Mouse (Mus musculus) limb, embryonic 13.5 days (tissue): ENCODE measurements around the gene Izumo1r. TPM values are rescaled to one million over a fixed set of nuclear protein-coding genes. Genes with fewer than 3 reads are reported as not detected.

Experiments used
- ATAC-seq: fragments of 200-750 bp; cut with Nextera tagmentation; 2 replicates; pipeline ENCODE4 v1.8.0; 2017; ENCODE audit warnings: low read depth, moderate number of reproducible peaks, moderate TSS enrichment; ENCODE audit not compliant: low FRiP score
- H3K27ac ChIP-seq: fragments of 300-500 bp; sonication (generic); 2 replicates; pipeline ENCODE4 v1.5.1; 2015; ENCODE audit warnings: inconsistent platforms, mild to moderate bottlenecking, moderate library complexity
- H3K27me3 ChIP-seq: fragments of 300-500 bp; sonication (generic); 2 replicates; pipeline ENCODE4 v1.6.1; 2015; ENCODE audit warnings: mild to moderate bottlenecking, inconsistent platforms
- H3K36me3 ChIP-seq: fragments of 300-500 bp; sonication (generic); 2 replicates; pipeline ENCODE4 v1.6.1; 2015; ENCODE audit warnings: inconsistent platforms, mild to moderate bottlenecking, moderate library complexity
- H3K4me1 ChIP-seq: fragments of 300-500 bp; sonication (generic); 2 replicates; pipeline ENCODE4 v1.6.1; 2015; ENCODE audit warnings: inconsistent platforms
- H3K4me2 ChIP-seq: fragments of 300-500 bp; sonication (generic); replicated peaks from 2 replicates; pipeline ENCODE4 v1.6.1; 2015; ENCODE audit warnings: inconsistent platforms, mild to moderate bottlenecking, moderate library complexity
- H3K4me3 ChIP-seq: fragments of 300-500 bp; sonication (generic); 2 replicates; pipeline ENCODE4 v1.5.1; 2015; ENCODE audit warnings: moderate library complexity, mild to moderate bottlenecking, inconsistent platforms
- H3K9ac ChIP-seq: fragments of 300-500 bp; sonication (generic); 2 replicates; pipeline ENCODE4 v1.6.1; 2015; ENCODE audit warnings: mild to moderate bottlenecking, inconsistent platforms
- H3K9me3 ChIP-seq: fragments of 300-500 bp; sonication (generic); 2 replicates; pipeline ENCODE4 v1.6.1; 2016; ENCODE audit warnings: inconsistent platforms
- WGBS: fragments of 180-500 bp; shearing (Covaris S2); methylation state at CpG from one replicate; pipeline ENCODE4 v1.1.7; 2015; 5-methylcytosine and 5-hydroxymethylcytosine counted together
- polyA plus RNA-seq: library from polyadenylated mRNA; unstranded; fragments of >200 nt; fragmentation: Nextera tagmentation; extraction: Ambion mirVana; gene quantifications from 2 replicates; pipeline ENCODE4 v1.2.1, GENCODE M21; 2015

The Izumo1r gene
- polyA plus RNA-seq, 1 experiment from 2014 or later: 0.34 TPM

DNA sequence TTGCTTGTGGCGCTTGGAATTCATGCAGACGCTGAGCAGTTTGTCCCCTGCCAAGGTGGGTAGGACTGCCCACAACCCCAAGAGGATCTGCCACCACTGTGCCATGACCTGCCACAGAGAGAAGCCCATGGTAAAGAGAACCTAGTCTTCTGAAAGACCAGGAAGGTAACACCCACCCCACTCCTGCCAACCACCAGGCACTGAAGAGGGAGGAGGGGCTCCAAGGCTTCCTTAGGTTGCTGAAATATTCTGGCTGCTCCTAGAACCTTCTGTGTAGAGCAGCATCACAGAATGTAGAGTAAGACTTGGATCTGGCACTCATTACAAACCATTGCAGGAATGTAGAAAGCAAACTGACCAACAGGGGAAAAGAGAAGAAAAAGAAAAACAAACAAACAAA, 1.3 kb downstream of the Izumo1r start:
- no peak overlapping the region for H3K27ac ChIP-seq
- no peak for ATAC-seq
- no peaks in the 10 kb centered on the region for H3K36me3 ChIP-seq
- no peaks in the 10 kb centered on the region for H3K9me3 ChIP-seq
- no peak overlapping the region for H3K9ac ChIP-seq
- 98% methylated on average over 2 of the region's 2 CpGs for WGBS
- H3K4me1 ChIP-seq: peaks cover 22% of the 10 kb centered on the region
- no peak overlapping the region for H3K4me3 ChIP-seq
- H3K27me3 ChIP-seq: 0 out of 2 replicates have a peak, but pooled peaks cover 4% of the 10 kb centered on the region
- H3K4me2 ChIP-seq: no peak overlapping the region

DNA sequence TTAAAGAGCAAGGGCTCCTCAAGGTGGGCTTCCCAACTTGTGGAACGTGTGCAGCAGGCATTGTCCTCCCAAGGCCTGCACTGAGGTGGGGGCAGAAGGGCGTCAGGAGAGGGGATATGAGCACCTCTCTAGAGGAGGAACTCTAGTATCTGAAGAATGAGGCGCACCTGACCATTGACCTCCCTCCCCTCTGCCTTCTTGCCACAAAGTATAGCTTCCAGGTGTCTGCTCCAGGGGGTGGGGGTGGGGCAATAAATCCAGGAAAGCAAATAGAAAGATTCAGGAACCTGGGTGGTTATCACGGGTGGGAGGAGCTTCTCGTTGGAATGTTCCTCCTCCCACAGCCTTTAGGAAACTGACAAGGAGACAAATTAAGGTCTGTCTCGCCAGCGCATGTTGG, 2.0 kb downstream of the Izumo1r start:
- no peak for ATAC-seq
- Histone ChIP-seq H3K4me3 (no peak overlapping the region), H3K4me1 (peaks cover 29% of the 10 kb centered on the region), H3K9me3 (no peaks in the 10 kb centered on the region), H3K36me3 (no peaks in the 10 kb centered on the region), H3K27ac (no peak overlapping the region), H3K9ac (no peak overlapping the region), H3K4me2 (no peak overlapping the region), H3K27me3 (0 out of 2 replicates have a peak, but pooled peaks cover 4% of the 10 kb centered on the region)
- 66% methylated on average over 7 of the region's 7 CpGs for WGBS

GRCm38 (mm10) chr9:14897102-14897501, 6.6 kb downstream of the Izumo1r start:
- no peak overlapping the region for H3K4me2 ChIP-seq
- no peaks in the 10 kb centered on the region for H3K36me3 ChIP-seq
- no peak overlapping the region for H3K9ac ChIP-seq
- H3K4me3 ChIP-seq: no peak overlapping the region
- H3K27me3 ChIP-seq: no peaks in the 10 kb centered on the region
- H3K4me1 ChIP-seq: peaks cover 12% of the 10 kb centered on the region
- peak; percentile 31; the same call in 1 of the 2 replicates for ATAC-seq
- 50% methylated on average over 3 of the region's 3 CpGs for WGBS
- H3K9me3 ChIP-seq: no peaks in the 10 kb centered on the region
- H3K27ac ChIP-seq: no peak overlapping the region

- Histone ChIP-seq H3K4me2 (no peak overlapping the region), H3K9me3 (no peaks in the 10 kb centered on the region), H3K27me3 (no peaks in the 10 kb centered on the region), H3K4me3 (no peak overlapping the region), H3K9ac (no peak overlapping the region), H3K36me3 (no peaks in the 10 kb centered on the region), H3K4me1 (peaks cover 12% of the 10 kb centered on the region), H3K27ac (no peak overlapping the region)
- WGBS: 38% methylated on average over 7 of the region's 7 CpGs
- ATAC-seq: 0 out of 2 replicates have a peak, but pooled peaks have one; percentile 17
Observed at GRCm38 (mm10) chr9:14895237-14895835, 8.4 kb downstream of the Izumo1r start.

DNA sequence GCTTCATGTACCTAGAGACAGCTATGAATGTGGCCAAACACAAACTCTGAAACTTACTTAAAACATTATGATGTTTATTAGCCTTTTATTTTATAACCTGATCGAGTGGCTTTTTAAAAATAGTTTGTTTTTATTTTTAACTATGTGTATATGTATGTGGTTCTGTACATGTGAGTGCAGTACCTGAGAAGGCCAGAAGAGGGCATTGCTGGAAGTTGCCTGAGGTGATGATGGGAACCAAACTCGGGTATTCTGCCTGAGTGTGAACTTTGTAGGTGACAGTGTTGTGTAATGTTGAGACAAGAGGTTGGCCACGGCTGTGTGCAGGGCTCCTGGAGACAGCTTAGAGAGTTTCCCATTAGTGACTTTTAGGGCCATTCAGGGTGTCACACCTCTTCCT, 9.1 kb downstream of the Izumo1r start:
- Histone ChIP-seq H3K4me2 (no peak overlapping the region), H3K36me3 (no peaks in the 10 kb centered on the region), H3K4me1 (peaks cover 12% of the 10 kb centered on the region), H3K9ac (no peak overlapping the region), H3K9me3 (no peaks in the 10 kb centered on the region), H3K27me3 (no peaks in the 10 kb centered on the region), H3K4me3 (no peak overlapping the region), H3K27ac (no peak overlapping the region)
- 88% methylated on average over 3 of the region's 3 CpGs for WGBS
- no peak for ATAC-seq

DNA sequence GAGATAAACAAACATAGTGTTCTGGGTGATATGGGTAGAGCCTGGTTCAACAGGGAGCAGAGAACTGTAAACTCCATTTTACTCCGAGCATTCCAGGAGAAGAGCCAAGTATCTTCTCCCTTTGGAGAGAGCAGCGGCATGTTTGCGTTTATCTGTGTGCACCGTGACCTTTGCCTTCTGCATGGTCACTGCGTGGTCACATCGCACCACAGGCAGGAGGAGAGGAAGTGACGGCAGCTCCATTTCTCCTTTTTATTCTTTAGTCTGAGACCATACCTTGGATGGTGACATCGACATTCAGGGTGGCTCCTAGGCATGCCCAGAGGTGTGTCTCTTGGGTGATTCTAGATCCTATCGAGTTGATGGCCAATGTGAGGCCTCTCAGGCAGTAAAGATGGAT, 10.4 kb downstream of the Izumo1r start:
- no peak for ATAC-seq
- Histone ChIP-seq H3K4me2 (no peak overlapping the region), H3K27ac (no peak overlapping the region), H3K27me3 (no peaks in the 10 kb centered on the region), H3K9ac (no peak overlapping the region), H3K36me3 (no peaks in the 10 kb centered on the region), H3K4me3 (no peak overlapping the region), H3K4me1 (peaks cover 12% of the 10 kb centered on the region), H3K9me3 (no peaks in the 10 kb centered on the region)
- 88% methylated on average over 9 of the region's 9 CpGs for WGBS

GRCm38 (mm10) chr9:14891891-14892290, 11.9 kb downstream of the Izumo1r start:
- 76% methylated on average over 5 of the region's 5 CpGs for WGBS
- Histone ChIP-seq H3K4me3 (no peak overlapping the region), H3K9ac (no peak overlapping the region), H3K27ac (no peak overlapping the region), H3K4me2 (no peak overlapping the region), H3K36me3 (no peaks in the 10 kb centered on the region), H3K27me3 (no peaks in the 10 kb centered on the region), H3K9me3 (no peaks in the 10 kb centered on the region), H3K4me1 (peaks cover 6% of the 10 kb centered on the region)
- no peak for ATAC-seq

GRCm38 (mm10) chr9:14890699-14891098, 13.1 kb downstream of the Izumo1r start:
- Histone ChIP-seq H3K27me3 (no peaks in the 10 kb centered on the region), H3K9me3 (no peaks in the 10 kb centered on the region), H3K4me1 (no peaks in the 10 kb centered on the region), H3K36me3 (no peaks in the 10 kb centered on the region), H3K4me3 (no peak overlapping the region), H3K27ac (no peak overlapping the region), H3K4me2 (no peak overlapping the region), H3K9ac (no peak overlapping the region)
- ATAC-seq: no peak
- 87% methylated on average over 3 of the region's 3 CpGs for WGBS

- Histone ChIP-seq H3K4me2 (no peak overlapping the region), H3K9ac (no peak overlapping the region), H3K4me3 (no peak overlapping the region), H3K27ac (no peak overlapping the region), H3K27me3 (no peaks in the 10 kb centered on the region), H3K4me1 (no peaks in the 10 kb centered on the region), H3K9me3 (no peaks in the 10 kb centered on the region), H3K36me3 (no peaks in the 10 kb centered on the region)
- ATAC-seq: no peak
- WGBS: 47% methylated on average over 6 of the region's 6 CpGs
Observed at GRCm38 (mm10) chr9:14888671-14889070, 15.1 kb downstream of the Izumo1r start.

DNA sequence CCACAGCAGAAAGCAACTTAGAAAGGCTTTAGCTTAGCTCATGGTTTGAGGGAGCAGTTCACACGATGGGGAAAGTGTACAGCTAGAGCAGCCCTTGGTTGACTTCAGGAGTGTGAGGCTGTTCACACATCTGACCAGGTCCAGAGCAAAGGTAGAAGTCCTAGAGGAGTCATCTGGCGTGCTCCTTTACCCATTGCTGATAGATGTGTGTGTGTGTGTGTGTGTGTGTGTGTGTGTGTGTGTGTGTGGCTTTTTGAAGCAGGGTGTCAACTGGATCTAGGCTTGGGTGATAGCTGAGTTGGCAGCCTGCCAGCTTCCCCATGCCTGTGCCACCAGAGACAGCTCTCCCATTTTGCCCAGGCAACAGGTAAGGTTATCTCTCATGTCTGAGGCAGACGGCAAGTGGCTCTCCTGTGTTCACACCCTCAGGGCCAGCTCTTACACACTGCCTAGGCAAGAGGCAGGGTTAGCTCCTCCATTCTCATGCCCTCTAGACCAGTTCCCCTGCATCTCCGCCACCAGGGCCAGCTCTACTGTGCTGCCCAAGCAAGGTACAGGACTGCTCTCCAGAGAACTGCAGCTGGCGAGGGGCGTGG, 15.9 kb downstream of the Izumo1r start:
- H3K36me3 ChIP-seq: no peaks in the 10 kb centered on the region
- H3K4me1 ChIP-seq: no peaks in the 10 kb centered on the region
- no peaks in the 10 kb centered on the region for H3K9me3 ChIP-seq
- H3K27ac ChIP-seq: no peak overlapping the region
- H3K4me3 ChIP-seq: no peak overlapping the region
- no peak overlapping the region for H3K9ac ChIP-seq
- WGBS: 85% methylated on average over 6 of the region's 6 CpGs
- ATAC-seq: peak; percentile 28; the same call in 1 of the 2 replicates
- H3K4me2 ChIP-seq: no peak overlapping the region
- H3K27me3 ChIP-seq: no peaks in the 10 kb centered on the region

DNA sequence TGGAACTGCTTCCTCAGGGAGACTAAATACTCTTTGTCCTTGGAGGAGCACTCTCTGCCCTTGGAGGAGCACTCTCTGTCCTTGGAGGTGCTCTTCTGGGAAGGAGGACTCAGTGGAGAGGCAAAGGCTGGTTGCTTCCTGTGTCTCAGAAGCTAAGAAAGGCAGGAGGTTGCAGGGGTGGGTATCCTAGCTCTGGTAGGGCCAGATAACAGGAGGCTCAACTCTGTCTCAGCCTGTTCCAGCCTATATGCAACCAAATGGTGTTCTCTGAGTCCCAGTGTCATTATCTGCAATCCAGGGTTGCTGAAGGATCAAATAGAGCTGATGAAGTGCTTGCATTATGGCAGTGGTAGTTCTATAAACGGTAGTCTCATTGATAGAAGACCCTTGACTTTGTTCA, 17.8 kb downstream of the Izumo1r start:
- Histone ChIP-seq H3K27me3 (no peaks in the 10 kb centered on the region), H3K27ac (no peak overlapping the region), H3K4me2 (no peak overlapping the region), H3K9ac (no peak overlapping the region), H3K4me1 (no peaks in the 10 kb centered on the region), H3K36me3 (no peaks in the 10 kb centered on the region), H3K4me3 (no peak overlapping the region), H3K9me3 (no peaks in the 10 kb centered on the region)
- ATAC-seq: no peak
- 71% methylated on average over 1 of the region's 1 CpGs for WGBS

GRCm38 (mm10) chr9:14885151-14885550, 18.6 kb downstream of the Izumo1r start:
- Histone ChIP-seq H3K9me3 (no peaks in the 10 kb centered on the region), H3K9ac (no peak overlapping the region), H3K36me3 (no peaks in the 10 kb centered on the region), H3K4me3 (no peak overlapping the region), H3K4me1 (no peaks in the 10 kb centered on the region), H3K27ac (no peak overlapping the region), H3K27me3 (no peaks in the 10 kb centered on the region), H3K4me2 (no peak overlapping the region)
- ATAC-seq: no peak

DNA sequence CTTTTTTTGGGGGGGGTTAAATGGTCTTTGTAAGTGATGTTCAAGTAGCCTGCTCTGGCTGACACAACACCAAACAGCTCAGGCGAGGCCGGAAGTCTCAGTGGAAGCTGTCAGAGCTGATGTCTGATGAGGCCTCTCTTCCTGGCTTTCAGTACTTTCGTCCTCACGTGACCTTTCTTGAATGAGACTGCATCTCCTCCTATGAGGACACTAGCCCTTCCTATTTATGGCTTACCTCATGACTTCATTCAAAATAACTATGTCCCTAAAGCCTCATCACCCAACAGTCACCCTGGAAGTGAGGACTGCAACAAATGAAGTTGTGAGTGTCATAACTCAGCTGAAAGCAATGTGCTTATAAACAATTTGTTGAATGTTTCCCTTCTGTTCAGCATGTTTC, 19.1 kb downstream of the Izumo1r start:
- ATAC-seq: no peak
- no peaks in the 10 kb centered on the region for H3K9me3 ChIP-seq
- no peak overlapping the region for H3K4me3 ChIP-seq
- no peak overlapping the region for H3K27ac ChIP-seq
- no peak overlapping the region for H3K4me2 ChIP-seq
- no peaks in the 10 kb centered on the region for H3K36me3 ChIP-seq
- 71% methylated on average over 4 of the region's 4 CpGs for WGBS
- H3K9ac ChIP-seq: no peak overlapping the region
- no peaks in the 10 kb centered on the region for H3K4me1 ChIP-seq
- H3K27me3 ChIP-seq: no peaks in the 10 kb centered on the region
